Mouse (Mus musculus): ENCODE measurements at regions not wholly inside any gene's neighbourhood (a gene's known extent, or its start where the extent isn't known, plus 50 kb on each side); places are given as distances from the start of the nearest gene placed in this dataset. TPM values are rescaled to one million over a fixed set of nuclear protein-coding genes. Genes with fewer than 3 reads are reported as not detected.

- no peaks in the 10 kb centered on the region for H3K27me3 ChIP-seq (ENCODE audit: control insufficient read depth, insufficient read depth, insufficient read length)
- H3K4me3 ChIP-seq (ENCODE audit: insufficient read depth, poor library complexity, severe bottlenecking) = no peak overlapping the region
- no peaks in the 10 kb centered on the region for H3K79me2 ChIP-seq (ENCODE audit: control insufficient read depth, insufficient read depth)
- H3K79me3 ChIP-seq (ENCODE audit: low read depth) = no peaks in the 10 kb centered on the region
- no peak overlapping the region for H3ac ChIP-seq (ENCODE audit: control insufficient read depth, insufficient read length, low read depth)
- TF ChIP-seq USF1 (IDR thresholded peaks at IDR 0.05; ENCODE audit: low read depth) = no peak
- H3K36me3 ChIP-seq (ENCODE audit: control insufficient read depth, insufficient read depth) = no peaks in the 10 kb centered on the region
Measured at GRCm38 (mm10) chr11:37306656-37307055, 70.9 kb upstream of the Tenm2 start.

Small RNA genes in the stretch of these regions (microRNA-seq; reads per million reads assigned to microRNA genes)
- not detected for gene Gm25693 (ENCODE audit: borderline microRNAs expressed)

Measured in C2C12 (cell line).